In genomic region chr9:119474717-119475611, GRCm38 (mm10) we compare ENCODE assay signal across 18 mouse cellular contexts. TPM values are rescaled to one million over a fixed set of nuclear protein-coding genes. Genes with fewer than 3 reads are reported as not detected.
DNase-seq lines count a peak whose midpoint lies in the region; ATAC-seq and TF ChIP-seq lines count a peak whose summit lies in the region.
"Had no signal": no experiment of that assay in that cellular context is flagged by ENCODE, and none has a peak within 500 bp of the region (broad histone marks: within the 10 kb centered on the region; RNA-seq: fewer than 3 reads in every experiment).

No protein-coding gene starts in this region.

- no peaks in the 10 kb centered on the region for H3K9me3 ChIP-seq in heart, embryonic 10.5 days
- no peaks in the 10 kb centered on the region for H3K9me3 ChIP-seq in stomach, postnatal 0 days (ENCODE audit: control insufficient read depth, low read length)
- H3K9me3 ChIP-seq: midbrain, embryonic 10.5 days had no signal

- H3K4me1 ChIP-seq in kidney, adult 2 months (ENCODE audit: control insufficient read depth, insufficient read depth, low read length): peaks cover 3% of the 10 kb centered on the region
- no peaks in the 10 kb centered on the region for H3K4me1 ChIP-seq in spleen, adult 2 months (ENCODE audit: control insufficient read depth, insufficient read depth, insufficient read length)
- H3K4me1 ChIP-seq in heart, embryonic 10.5 days: peaks cover 86% of the 10 kb centered on the region
- no peaks in the 10 kb centered on the region for H3K4me1 ChIP-seq in stomach, postnatal 0 days (replicated peaks; ENCODE audit: control insufficient read depth, insufficient read depth)

- H3K9ac ChIP-seq in stomach, postnatal 0 days (ENCODE audit: low read length): no peak overlapping the region
- H3K9ac ChIP-seq: lung, embryonic 14.5 days had no signal

- TF ChIP-seq EP300 in stomach, postnatal 0 days (optimal IDR thresholded peaks at IDR 0.05): no peak

- H3K4me2 ChIP-seq in stomach, postnatal 0 days (replicated peaks; ENCODE audit: low read depth): no peak overlapping the region
- H3K4me2 ChIP-seq: lung, embryonic 14.5 days had no signal

- no peak for TF ChIP-seq CTCF in kidney, adult 2 months (conservative IDR thresholded peaks at IDR 0.05; ENCODE audit: insufficient read depth, insufficient read length, low read depth, low read length)
- no peak for TF ChIP-seq CTCF in spleen, adult 2 months (IDR thresholded peaks at IDR 0.05; ENCODE audit: extremely low read depth, insufficient read depth, insufficient read length, insufficient replicate concordance)
- TF ChIP-seq CTCF in stomach, postnatal 0 days (IDR thresholded peaks at IDR 0.05; ENCODE audit: low read depth): no peak

- H3K27ac ChIP-seq in kidney, adult 2 months (ENCODE audit: insufficient read depth, low read depth, low read length): no peak overlapping the region
- peak overlapping the region; percentile 1; the same call in 1 of the 2 replicates for H3K27ac ChIP-seq in spleen, adult 2 months (ENCODE audit: insufficient read depth, low read length)
- H3K27ac ChIP-seq in heart, embryonic 10.5 days: peak overlapping the region; percentile 81
- H3K27ac ChIP-seq in stomach, postnatal 0 days (replicated peaks): no peak overlapping the region
- H3K27ac ChIP-seq: midbrain, embryonic 10.5 days had no signal

- H3K36me3 ChIP-seq in kidney, adult 2 months (ENCODE audit: control insufficient read depth, insufficient read depth, low read length): no peaks in the 10 kb centered on the region
- H3K36me3 ChIP-seq in spleen, adult 2 months (ENCODE audit: control insufficient read depth, insufficient read depth, low read length): no peaks in the 10 kb centered on the region
- no peaks in the 10 kb centered on the region for H3K36me3 ChIP-seq in heart, embryonic 10.5 days
- H3K36me3 ChIP-seq in stomach, postnatal 0 days (ENCODE audit: control insufficient read depth, insufficient read depth, low read length): no peaks in the 10 kb centered on the region

- TF ChIP-seq POLR2A in kidney, adult 2 months (IDR thresholded peaks at IDR 0.05; ENCODE audit: low read depth, low read length): no peak
- no peak for TF ChIP-seq POLR2A in spleen, adult 2 months (IDR thresholded peaks at IDR 0.05; ENCODE audit: low read depth, low read length)

- 57% methylated on average over 15 of the region's 15 CpGs for WGBS in kidney, adult 2 months
- WGBS in spleen, adult 2 months: 73% methylated on average over 15 of the region's 15 CpGs
- 52% methylated on average over 15 of the region's 15 CpGs for WGBS in heart, embryonic 10.5 days
- 59% methylated on average over 15 of the region's 15 CpGs for WGBS in stomach, postnatal 0 days

- no peak overlapping the region for H3K4me3 ChIP-seq in kidney, adult 2 months (ENCODE audit: insufficient read depth, low read depth, low read length)
- no peak overlapping the region for H3K4me3 ChIP-seq in spleen, adult 2 months (ENCODE audit: extremely low read depth, insufficient read depth, insufficient read length)
- no peak overlapping the region for H3K4me3 ChIP-seq in heart, embryonic 10.5 days
- no peak overlapping the region for H3K4me3 ChIP-seq in stomach, postnatal 0 days (ENCODE audit: low read depth, low read length)
- H3K4me3 ChIP-seq: erythroblast, embryonic 14.5 days; midbrain, embryonic 10.5 days; myocyte had no signal

- H3K27me3 ChIP-seq in kidney, adult 2 months (replicated peaks; ENCODE audit: control insufficient read depth, insufficient read depth, low read length): no peaks in the 10 kb centered on the region
- H3K27me3 ChIP-seq in spleen, adult 2 months (ENCODE audit: control insufficient read depth, insufficient read depth, low read length): no peaks in the 10 kb centered on the region
- peaks cover 4% of the 10 kb centered on the region; the same call in 1 of the 2 replicates for H3K27me3 ChIP-seq in heart, embryonic 10.5 days (ENCODE audit: insufficient read depth, poor library complexity, severe bottlenecking)
- no peaks in the 10 kb centered on the region for H3K27me3 ChIP-seq in stomach, postnatal 0 days (ENCODE audit: control insufficient read depth, insufficient read depth, low read length)

- ATAC-seq in stomach, postnatal 0 days (ENCODE audit: low FRiP score, low TSS enrichment): no peak
- ATAC-seq: CD4-positive, CD25-positive, alpha-beta regulatory T cell, adult 4 months had no signal

- peak; percentile 30 for DNase-seq in kidney, adult 2 months
- DNase-seq in kidney, adult 11 months: no peak
- DNase-seq in spleen, adult 2 months (ENCODE audit: low read depth in 1 of 2, low spot score in 2 of 2): no peak
- DNase-seq in spleen, postnatal 4 days (ENCODE audit: low spot score in 2 of 2): no peak
- DNase-seq in heart, embryonic 10.5 days (ENCODE audit: low spot score): no peak
- peak; percentile 32 for DNase-seq in lung, postnatal 25 days (ENCODE audit: low spot score)
- DNase-seq in stomach, postnatal 0 days (ENCODE audit: low spot score): no peak
- DNase-seq in adrenal gland, postnatal 14 days: no peak
- DNase-seq: cerebellum, adult 11 months; gastrocnemius, postnatal 36 days; kidney, postnatal 14 days; left cerebral cortex, postnatal 4 days; lung, embryonic 14.5 days; right cerebral cortex, postnatal 25 days had no signal

RNA-seq across cellular contexts. Expression of gene Exog, which starts 30.2 kb away (rescaled TPM):
- polyA plus RNA-seq in kidney, adult 2 months (2012; rRNA removed): 1.7 and 2.2 TPM in 2 replicates
- 1.9 and 2.2 TPM in 2 replicates for polyA plus RNA-seq in spleen, adult 2 months (2012; rRNA removed)
- polyA plus RNA-seq in heart, embryonic 10.5 days (2016; fragmentation: Nextera tagmentation; extraction: Ambion mirVana): 16.2 and 25.0 TPM in 2 replicates
- 8.5 TPM in 2 replicates for polyA plus RNA-seq in stomach, postnatal 0 days (2015; fragmentation: Nextera tagmentation; extraction: Ambion mirVana)
- total RNA-seq in adrenal gland, postnatal 14 days (2021): 4.2 and 4.5 TPM in 2 replicates

Comparison
In these comparisons a context has a peak if more than half of its experiments do, and no peak if none do; other contexts are left out.
1. DNase-seq: peak in kidney, adult 2 months (single experiment) and lung, postnatal 25 days (single experiment); none in kidney, adult 11 months (single experiment), spleen, adult 2 months (0 of 2), spleen, postnatal 4 days (0 of 2), heart, embryonic 10.5 days (single experiment), stomach, postnatal 0 days (single experiment) and adrenal gland, postnatal 14 days (single experiment).
2. H3K27ac ChIP-seq: peak in spleen, adult 2 months (single experiment) and heart, embryonic 10.5 days (single experiment); none in kidney, adult 2 months (single experiment) and stomach, postnatal 0 days (single experiment).